Mouse (Mus musculus): ENCODE data around the gene Fam167b.

DNA sequence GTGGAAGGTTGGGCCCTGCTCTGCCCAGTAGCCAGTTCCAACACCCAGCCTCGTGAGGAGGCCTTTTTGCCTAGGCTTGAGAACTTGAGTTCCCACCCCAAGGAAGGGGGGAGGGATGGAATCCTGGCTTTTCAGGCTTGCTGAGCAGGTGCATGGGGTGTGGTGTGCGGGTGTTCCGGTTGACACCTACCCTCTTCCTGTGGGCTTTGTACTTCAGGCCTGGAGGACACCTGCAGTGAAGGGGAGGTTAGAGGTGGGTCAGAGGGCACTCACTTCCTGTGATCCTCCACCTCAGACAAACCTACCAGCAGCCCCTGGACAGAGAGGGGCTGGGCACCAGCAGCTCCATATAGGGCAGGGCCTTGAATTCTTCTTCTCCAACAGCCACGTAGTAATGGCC is 31.7 kb upstream of the Fam167b start:
- TF ChIP-seq CTCF (IDR thresholded peaks at IDR 0.05; ENCODE audit: low read depth, low read length) (no peak), POLR2AphosphoS5 (IDR thresholded peaks at IDR 0.05; ENCODE audit: insufficient replicate concordance, low read depth, low read length) (no peak), TAL1 (conservative IDR thresholded peaks at IDR 0.05; ENCODE audit: low read depth, low read length) (no peak)

Measured in G1E (cell line).